Mouse (Mus musculus) intestine, postnatal 0 days (tissue): ENCODE measurements at regions not wholly inside any gene's neighbourhood (a gene's known extent, or its start where the extent isn't known, plus 50 kb on each side); places are given as distances from the start of the nearest gene placed in this dataset.
A peak's percentile ranks its signal among the peaks of the same experiment; 100 is the strongest.

Source experiments
- ATAC-seq: fragments of 200-750 bp; cut with Nextera tagmentation; 2 replicates; pipeline ENCODE4 v1.8.0; 2017; ENCODE audit warnings: mild to moderate bottlenecking, moderate TSS enrichment, moderate library complexity
- H3K27ac ChIP-seq: fragments of 300-500 bp; sonication (generic); 2 replicates; pipeline ENCODE4 v1.5.1; 2014; ENCODE audit warnings: mild to moderate bottlenecking, low read depth, low read length, moderate library complexity
- H3K27me3 ChIP-seq: fragments of 300-500 bp; sonication (generic); replicated peaks from 2 replicates; pipeline ENCODE4 v1.6.1; 2014; ENCODE audit warnings: low read length, mixed read lengths; ENCODE audit not compliant: control insufficient read depth, insufficient read depth
- H3K36me3 ChIP-seq: fragments of 300-500 bp; sonication (generic); 2 replicates; pipeline ENCODE4 v1.6.1; 2014; ENCODE audit warnings: mild to moderate bottlenecking, moderate library complexity; ENCODE audit not compliant: control insufficient read depth, insufficient read depth
- H3K4me1 ChIP-seq: fragments of 300-500 bp; sonication (generic); replicated peaks from 2 replicates; pipeline ENCODE4 v1.6.1; 2014; ENCODE audit warnings: antibody characterized with exemption, low read length, mixed read lengths; ENCODE audit not compliant: control insufficient read depth, insufficient read depth
- H3K4me2 ChIP-seq: fragments of 300-500 bp; sonication (generic); replicated peaks from 2 replicates; pipeline ENCODE4 v1.6.1; 2014; ENCODE audit warnings: low read depth, mild to moderate bottlenecking, moderate library complexity
- H3K4me3 ChIP-seq: fragments of 300-500 bp; sonication (generic); 2 replicates; pipeline ENCODE4 v1.5.1; 2014; ENCODE audit warnings: low read depth, low read length
- H3K9ac ChIP-seq: fragments of 300-500 bp; sonication (generic); 2 replicates; pipeline ENCODE4 v1.6.1; 2014; ENCODE audit warnings: mild to moderate bottlenecking, low read depth, low read length
- H3K9me3 ChIP-seq: fragments of 300-500 bp; sonication (generic); 2 replicates; pipeline ENCODE4 v1.6.1; 2016; ENCODE audit warnings: mixed run types; ENCODE audit not compliant: control insufficient read depth
- CTCF ChIP-seq: sonication (generic); IDR thresholded peaks from 2 replicates; pipeline ENCODE4 v1.5.1; 2016; ENCODE audit warnings: low read depth, mild to moderate bottlenecking, control low read depth, antibody characterized with exemption, moderate library complexity
- WGBS: fragments of 180-500 bp; shearing (Covaris S2); extraction: QIAGEN DNeasy Blood & Tissue Kit; methylation state at CpG from one replicate; pipeline ENCODE4 v1.1.7; 2014; 5-methylcytosine and 5-hydroxymethylcytosine counted together

- Histone ChIP-seq H3K27me3 (no peaks in the 10 kb centered on the region), H3K27ac (no peak overlapping the region), H3K4me3 (no peak overlapping the region), H3K9ac (no peak overlapping the region), H3K9me3 (no peaks in the 10 kb centered on the region), H3K36me3 (no peaks in the 10 kb centered on the region), H3K4me1 (no peaks in the 10 kb centered on the region), H3K4me2 (no peak overlapping the region)
- no peak for TF ChIP-seq CTCF
- WGBS: 49% methylated on average over 3 of the region's 3 CpGs
- no peak for ATAC-seq
Measured at GRCm38 (mm10) chr4:74466081-74466480, 223.8 kb downstream of the Kdm4c start.

GRCm38 (mm10) chr4:74512489-74512888 lies 270.2 kb downstream of the Kdm4c start:
- ATAC-seq: no peak
- no peak overlapping the region for H3K4me3 ChIP-seq
- H3K36me3 ChIP-seq: no peaks in the 10 kb centered on the region
- no peaks in the 10 kb centered on the region for H3K4me1 ChIP-seq
- H3K9me3 ChIP-seq: no peaks in the 10 kb centered on the region
- no peak overlapping the region for H3K9ac ChIP-seq
- WGBS: 91% methylated on average over 5 of the region's 5 CpGs
- no peak overlapping the region for H3K4me2 ChIP-seq
- no peak for TF ChIP-seq CTCF
- no peaks in the 10 kb centered on the region for H3K27me3 ChIP-seq
- no peak overlapping the region for H3K27ac ChIP-seq

GRCm38 (mm10) chr4:74553888-74554287 lies 311.6 kb downstream of the Kdm4c start:
- no peaks in the 10 kb centered on the region for H3K9me3 ChIP-seq
- no peak overlapping the region for H3K4me2 ChIP-seq
- no peak overlapping the region for H3K9ac ChIP-seq
- 55% methylated on average over 1 of the region's 1 CpGs for WGBS
- no peak overlapping the region for H3K4me3 ChIP-seq
- no peaks in the 10 kb centered on the region for H3K27me3 ChIP-seq
- H3K36me3 ChIP-seq: no peaks in the 10 kb centered on the region
- no peaks in the 10 kb centered on the region for H3K4me1 ChIP-seq
- ATAC-seq: no peak
- H3K27ac ChIP-seq: no peak overlapping the region
- TF ChIP-seq CTCF: no peak

GRCm38 (mm10) chr4:74563565-74563964 lies 321.3 kb downstream of the Kdm4c start:
- WGBS: 10% methylated on average over 2 of the region's 2 CpGs
- TF ChIP-seq CTCF: peak; percentile 80

GRCm38 (mm10) chr4:74586400-74586799 lies 344.1 kb downstream of the Kdm4c start:
- Histone ChIP-seq H3K4me1 (no peaks in the 10 kb centered on the region), H3K27ac (no peak overlapping the region), H3K9ac (no peak overlapping the region), H3K4me3 (no peak overlapping the region), H3K4me2 (no peak overlapping the region), H3K36me3 (no peaks in the 10 kb centered on the region), H3K9me3 (no peaks in the 10 kb centered on the region), H3K27me3 (no peaks in the 10 kb centered on the region)
- 76% methylated on average over 1 of the region's 1 CpGs for WGBS
- no peak for ATAC-seq
- no peak for TF ChIP-seq CTCF

More at GRCm38 (mm10) chr4:74563565-74563964, 321.3 kb downstream of the Kdm4c start:
- ATAC-seq: no peak
- no peak overlapping the region for H3K9ac ChIP-seq
- no peaks in the 10 kb centered on the region for H3K4me1 ChIP-seq
- H3K9me3 ChIP-seq: no peaks in the 10 kb centered on the region
- H3K36me3 ChIP-seq: no peaks in the 10 kb centered on the region
- H3K4me2 ChIP-seq: no peak overlapping the region
- H3K4me3 ChIP-seq: no peak overlapping the region
- no peaks in the 10 kb centered on the region for H3K27me3 ChIP-seq
- H3K27ac ChIP-seq: no peak overlapping the region

GRCm38 (mm10) chr4:74587125-74587524 lies 344.8 kb downstream of the Kdm4c start:
- H3K9ac ChIP-seq: no peak overlapping the region
- TF ChIP-seq CTCF: no peak
- ATAC-seq: no peak
- no peaks in the 10 kb centered on the region for H3K4me1 ChIP-seq
- H3K4me2 ChIP-seq: no peak overlapping the region
- no peak overlapping the region for H3K4me3 ChIP-seq
- H3K27me3 ChIP-seq: no peaks in the 10 kb centered on the region
- H3K9me3 ChIP-seq: no peaks in the 10 kb centered on the region
- H3K36me3 ChIP-seq: no peaks in the 10 kb centered on the region
- no peak overlapping the region for H3K27ac ChIP-seq

GRCm38 (mm10) chr4:74588761-74589160 lies 346.5 kb downstream of the Kdm4c start:
- H3K27ac ChIP-seq: no peak overlapping the region
- TF ChIP-seq CTCF: no peak
- H3K9ac ChIP-seq: no peak overlapping the region
- no peaks in the 10 kb centered on the region for H3K27me3 ChIP-seq
- H3K9me3 ChIP-seq: no peaks in the 10 kb centered on the region
- no peak overlapping the region for H3K4me3 ChIP-seq
- ATAC-seq: no peak
- no peaks in the 10 kb centered on the region for H3K36me3 ChIP-seq
- no peak overlapping the region for H3K4me2 ChIP-seq
- H3K4me1 ChIP-seq: no peaks in the 10 kb centered on the region
